Mouse (Mus musculus): ENCODE data around the gene Adcy1. TPM values are rescaled to one million over a fixed set of nuclear protein-coding genes. Genes with fewer than 3 reads are reported as not detected.

Adcy1 gene
- polyA plus RNA-seq, 1 experiment from 2014 or later, result 1.2 TPM

- WGBS, result 60% methylated on average over 4 of the region's 4 CpGs
- H3K4me3 ChIP-seq, result no peak overlapping the region
- H3K9ac ChIP-seq, result no peak overlapping the region
- peaks cover 8% of the 10 kb centered on the region; the same call in 1 of the 2 replicates for H3K4me1 ChIP-seq
- no peak for ATAC-seq (ENCODE audit: insufficient number of reproducible peaks, insufficient read depth, low FRiP score, low TSS enrichment, low read depth)
- no peak overlapping the region for H3K4me2 ChIP-seq
- no peak overlapping the region for H3K27ac ChIP-seq
- H3K27me3 ChIP-seq, result no peaks in the 10 kb centered on the region
- no peaks in the 10 kb centered on the region for H3K36me3 ChIP-seq
- no peaks in the 10 kb centered on the region for H3K9me3 ChIP-seq
These were observed 49.8 kb downstream of the Adcy1 start for GRCm38 (mm10) chr11:7113046-7113445.

GRCm38 (mm10) chr11:7113687-7114086 is 50.4 kb downstream of the Adcy1 start:
- Histone ChIP-seq H3K4me1 (peaks cover 8% of the 10 kb centered on the region; the same call in 1 of the 2 replicates), H3K4me3 (no peak overlapping the region), H3K9me3 (no peaks in the 10 kb centered on the region), H3K36me3 (no peaks in the 10 kb centered on the region), H3K9ac (no peak overlapping the region), H3K4me2 (no peak overlapping the region), H3K27ac (no peak overlapping the region), H3K27me3 (no peaks in the 10 kb centered on the region)
- ATAC-seq (ENCODE audit: insufficient number of reproducible peaks, insufficient read depth, low FRiP score, low TSS enrichment, low read depth), result no peak
- WGBS, result 52% methylated on average over 5 of the region's 6 CpGs

- Histone ChIP-seq H3K9me3 (no peaks in the 10 kb centered on the region), H3K4me2 (no peak overlapping the region), H3K36me3 (no peaks in the 10 kb centered on the region), H3K27ac (no peak overlapping the region; the same call in 1 of the 2 replicates), H3K4me3 (no peak overlapping the region), H3K4me1 (peaks cover 8% of the 10 kb centered on the region; the same call in 1 of the 2 replicates), H3K9ac (no peak overlapping the region), H3K27me3 (no peaks in the 10 kb centered on the region)
- whole genome bisulfite sequencing, result 68% methylated on average over 9 of the region's 9 CpGs
- no peak for ATAC-seq (ENCODE audit: insufficient number of reproducible peaks, insufficient read depth, low FRiP score, low TSS enrichment, low read depth)
These were observed 51.0 kb downstream of the Adcy1 start for GRCm38 (mm10) chr11:7114312-7114711.

GRCm38 (mm10) chr11:7116647-7117046 is 53.4 kb downstream of the Adcy1 start:
- WGBS, result 66% methylated on average over 2 of the region's 2 CpGs
- no peaks in the 10 kb centered on the region for H3K36me3 ChIP-seq
- no peaks in the 10 kb centered on the region for H3K27me3 ChIP-seq
- H3K27ac ChIP-seq, result no peak overlapping the region
- H3K4me2 ChIP-seq, result no peak overlapping the region
- peaks cover 8% of the 10 kb centered on the region; the same call in 1 of the 2 replicates for H3K4me1 ChIP-seq
- no peak for ATAC-seq (ENCODE audit: insufficient number of reproducible peaks, insufficient read depth, low FRiP score, low TSS enrichment, low read depth)
- no peaks in the 10 kb centered on the region for H3K9me3 ChIP-seq
- no peak overlapping the region for H3K9ac ChIP-seq
- no peak overlapping the region for H3K4me3 ChIP-seq

- Histone ChIP-seq H3K36me3 (0 out of 2 replicates have a peak, but pooled peaks cover 3% of the 10 kb centered on the region), H3K4me3 (no peak overlapping the region), H3K9ac (no peak overlapping the region), H3K27ac (no peak overlapping the region), H3K4me2 (no peak overlapping the region), H3K4me1 (peaks cover 3% of the 10 kb centered on the region; the same call in 1 of the 2 replicates), H3K9me3 (no peaks in the 10 kb centered on the region), H3K27me3 (no peaks in the 10 kb centered on the region)
- WGBS, result 61% methylated on average over 8 of the region's 8 CpGs
- ATAC-seq (ENCODE audit: insufficient number of reproducible peaks, insufficient read depth, low FRiP score, low TSS enrichment, low read depth), result no peak
These were observed 66.2 kb downstream of the Adcy1 start for GRCm38 (mm10) chr11:7129319-7130051.

GRCm38 (mm10) chr11:7132736-7133387 is 69.6 kb downstream of the Adcy1 start:
- Histone ChIP-seq H3K4me3 (no peak overlapping the region), H3K4me1 (no peaks in the 10 kb centered on the region), H3K36me3 (0 out of 2 replicates have a peak, but pooled peaks cover 3% of the 10 kb centered on the region), H3K27me3 (no peaks in the 10 kb centered on the region), H3K9ac (no peak overlapping the region), H3K4me2 (no peak overlapping the region), H3K9me3 (no peaks in the 10 kb centered on the region), H3K27ac (no peak overlapping the region)
- WGBS, result 91% methylated on average over 7 of the region's 7 CpGs
- no peak for ATAC-seq (ENCODE audit: insufficient number of reproducible peaks, insufficient read depth, low FRiP score, low TSS enrichment, low read depth)

GRCm38 (mm10) chr11:7133736-7134135 is 70.4 kb downstream of the Adcy1 start:
- Histone ChIP-seq H3K9ac (no peak overlapping the region), H3K4me1 (no peaks in the 10 kb centered on the region), H3K36me3 (0 out of 2 replicates have a peak, but pooled peaks cover 3% of the 10 kb centered on the region), H3K9me3 (no peaks in the 10 kb centered on the region), H3K27ac (no peak overlapping the region), H3K27me3 (no peaks in the 10 kb centered on the region), H3K4me2 (no peak overlapping the region), H3K4me3 (no peak overlapping the region)
- no peak for ATAC-seq (ENCODE audit: insufficient number of reproducible peaks, insufficient read depth, low FRiP score, low TSS enrichment, low read depth)
- 83% methylated on average over 5 of the region's 5 CpGs for WGBS

- H3K27me3 ChIP-seq, result no peaks in the 10 kb centered on the region
- no peak for ATAC-seq (ENCODE audit: insufficient number of reproducible peaks, insufficient read depth, low FRiP score, low TSS enrichment, low read depth)
- H3K27ac ChIP-seq, result no peak overlapping the region
- 76% methylated on average over 5 of the region's 5 CpGs for WGBS
- 0 out of 2 replicates have a peak, but pooled peaks cover 3% of the 10 kb centered on the region for H3K36me3 ChIP-seq
- H3K9me3 ChIP-seq, result no peaks in the 10 kb centered on the region
- no peak overlapping the region for H3K4me3 ChIP-seq
- no peak overlapping the region for H3K4me2 ChIP-seq
- H3K4me1 ChIP-seq, result no peaks in the 10 kb centered on the region
- no peak overlapping the region for H3K9ac ChIP-seq
These were observed 71.0 kb downstream of the Adcy1 start for GRCm38 (mm10) chr11:7134319-7134718.

GRCm38 (mm10) chr11:7135301-7135700 is 72.0 kb downstream of the Adcy1 start:
- Histone ChIP-seq H3K4me2 (no peak overlapping the region), H3K4me1 (no peaks in the 10 kb centered on the region), H3K27me3 (no peaks in the 10 kb centered on the region), H3K36me3 (0 out of 2 replicates have a peak, but pooled peaks cover 3% of the 10 kb centered on the region), H3K9ac (no peak overlapping the region), H3K27ac (no peak overlapping the region), H3K9me3 (no peaks in the 10 kb centered on the region; the same call in 1 of the 2 replicates), H3K4me3 (no peak overlapping the region)
- 79% methylated on average over 6 of the region's 6 CpGs for WGBS
- no peak for ATAC-seq (ENCODE audit: insufficient number of reproducible peaks, insufficient read depth, low FRiP score, low TSS enrichment, low read depth)

GRCm38 (mm10) chr11:7135763-7136162 is 72.5 kb downstream of the Adcy1 start:
- no peak for ATAC-seq (ENCODE audit: insufficient number of reproducible peaks, insufficient read depth, low FRiP score, low TSS enrichment, low read depth)
- 87% methylated on average over 9 of the region's 9 CpGs for WGBS
- Histone ChIP-seq H3K9me3 (no peaks in the 10 kb centered on the region; the same call in 1 of the 2 replicates), H3K27me3 (no peaks in the 10 kb centered on the region), H3K4me3 (no peak overlapping the region), H3K36me3 (0 out of 2 replicates have a peak, but pooled peaks cover 2% of the 10 kb centered on the region), H3K4me1 (no peaks in the 10 kb centered on the region), H3K27ac (no peak overlapping the region), H3K9ac (no peak overlapping the region), H3K4me2 (no peak overlapping the region)

GRCm38 (mm10) chr11:7136246-7136855 is 73.1 kb downstream of the Adcy1 start:
- 95% methylated on average over 5 of the region's 5 CpGs for WGBS
- Histone ChIP-seq H3K4me1 (no peaks in the 10 kb centered on the region), H3K9ac (no peak overlapping the region), H3K27ac (no peak overlapping the region), H3K9me3 (no peaks in the 10 kb centered on the region; the same call in 1 of the 2 replicates), H3K36me3 (no peaks in the 10 kb centered on the region), H3K27me3 (no peaks in the 10 kb centered on the region), H3K4me2 (no peak overlapping the region), H3K4me3 (no peak overlapping the region)
- no peak for ATAC-seq (ENCODE audit: insufficient number of reproducible peaks, insufficient read depth, low FRiP score, low TSS enrichment, low read depth)

All from embryonic facial prominence, embryonic 13.5 days (tissue).